Mouse (Mus musculus) natural killer cell, adult 2 months (primary cell): ENCODE results near the gene Micall1.

Experiments used
- DNase-seq, 2 experiments: peaks; one replicate each; pipeline ENCODE4 v3.0.0; 2022; ENCODE audit warnings: low spot score in 2 of 2

Gene Micall1

DNA sequence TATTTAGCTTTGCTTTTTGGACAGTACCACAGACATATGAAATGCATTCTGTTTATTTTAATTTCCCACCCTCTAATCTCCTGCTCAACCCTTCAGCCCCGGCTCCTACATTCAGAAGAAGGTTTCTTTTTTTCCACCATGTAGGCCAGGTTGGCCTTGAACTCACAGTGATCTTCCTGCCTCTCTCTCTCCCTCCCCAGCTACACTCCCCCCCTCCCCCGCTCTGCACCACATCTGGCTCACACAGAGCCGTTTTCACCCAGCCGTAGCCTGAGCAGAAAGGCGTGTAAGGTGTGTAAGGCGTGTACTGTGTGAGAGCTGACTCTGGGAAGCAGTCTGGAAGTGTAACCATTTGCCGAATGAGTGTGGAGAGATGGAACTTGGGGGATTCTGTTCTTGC is 20.6 kb downstream of the Micall1 start:
- no peak for DNase-seq

- DNase-seq: no peak
Observed at GRCm38 (mm10) chr15:79130782-79131181, 22.1 kb downstream of the Micall1 start.

- DNase-seq: no peak
Observed at GRCm38 (mm10) chr15:79131442-79131841, 22.7 kb downstream of the Micall1 start.

DNA sequence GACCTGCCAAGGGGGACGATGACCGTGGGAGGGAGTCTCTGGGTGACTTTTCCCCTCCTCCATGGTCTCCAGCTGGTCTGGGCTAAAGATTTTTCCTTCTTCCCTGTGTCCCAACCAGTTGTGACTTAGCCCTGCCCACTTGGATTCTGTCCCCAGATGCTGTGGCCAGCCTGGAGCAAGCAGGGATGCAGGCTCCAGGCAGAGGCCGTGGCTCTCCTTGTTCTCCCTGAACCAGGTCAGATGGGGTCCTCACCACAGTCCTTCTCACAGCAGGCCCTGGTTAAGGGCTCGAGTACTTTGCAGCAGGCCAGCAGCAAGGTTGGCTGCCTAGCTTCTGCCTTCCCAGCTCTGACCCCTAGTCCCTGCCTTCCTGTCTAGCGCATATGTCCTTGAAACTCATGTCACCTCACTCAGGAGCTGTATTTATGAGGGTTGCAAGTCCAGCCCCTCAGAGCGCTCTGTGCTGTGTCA is 24.5 kb downstream of the Micall1 start:
- DNase-seq: no peak

DNA sequence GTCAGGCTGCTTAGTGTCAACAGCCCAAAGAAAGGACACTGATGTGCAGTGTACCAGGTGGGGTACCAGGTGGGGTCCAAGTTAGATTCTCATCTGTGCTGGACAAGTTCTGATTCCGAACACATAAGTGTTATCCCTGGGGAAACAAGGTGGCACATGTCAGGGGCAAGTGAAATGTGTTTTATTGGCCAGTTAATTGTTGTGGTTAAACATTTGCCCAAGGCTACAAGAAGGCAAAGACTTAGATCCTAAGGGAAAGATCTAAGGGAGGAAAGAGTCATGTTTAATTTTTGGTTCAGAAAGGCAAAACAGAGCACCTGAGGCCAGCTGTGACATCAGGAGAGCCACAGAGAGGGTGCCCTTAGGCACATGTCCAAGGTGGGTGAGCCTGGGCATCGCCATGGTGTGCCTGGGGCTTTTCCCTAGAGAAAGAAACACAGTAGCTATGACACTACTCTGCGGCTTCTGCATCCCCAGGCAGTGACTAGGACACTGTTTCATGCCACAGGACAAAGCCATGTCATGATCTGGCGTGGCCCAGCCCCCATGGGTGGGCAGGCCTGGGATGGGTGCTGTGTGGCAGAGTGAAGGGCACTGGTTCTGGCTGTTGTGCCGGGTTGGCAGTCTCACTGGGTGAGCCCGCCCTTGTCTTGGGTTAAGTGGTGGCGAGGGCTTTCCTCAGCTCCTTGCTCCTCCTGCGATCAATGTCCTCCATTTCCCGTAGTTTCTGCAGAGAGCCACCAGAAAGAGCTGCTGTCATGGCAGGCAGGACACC is 26.0 kb downstream of the Micall1 start:
- DNase-seq: no peak

DNA sequence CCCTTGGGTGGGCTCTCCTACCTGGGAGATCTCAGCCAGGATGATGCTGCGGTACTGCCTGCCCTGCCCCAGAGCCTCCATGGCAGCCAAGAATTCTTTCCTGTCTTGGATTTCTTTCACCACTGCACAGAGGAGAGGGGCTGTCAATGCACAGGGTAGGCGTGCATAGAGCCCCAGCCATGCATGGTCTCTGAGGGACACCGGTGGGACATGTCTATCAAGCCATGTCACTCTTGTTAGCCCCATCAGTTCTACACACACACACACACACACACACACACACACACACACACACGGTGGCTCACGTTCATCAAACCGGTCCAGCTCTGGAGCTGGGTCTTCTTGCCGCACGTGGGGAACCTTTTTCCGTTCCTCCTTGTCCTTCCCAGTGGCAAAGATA is 26.6 kb downstream of the Micall1 start:
- no peak for DNase-seq

DNA sequence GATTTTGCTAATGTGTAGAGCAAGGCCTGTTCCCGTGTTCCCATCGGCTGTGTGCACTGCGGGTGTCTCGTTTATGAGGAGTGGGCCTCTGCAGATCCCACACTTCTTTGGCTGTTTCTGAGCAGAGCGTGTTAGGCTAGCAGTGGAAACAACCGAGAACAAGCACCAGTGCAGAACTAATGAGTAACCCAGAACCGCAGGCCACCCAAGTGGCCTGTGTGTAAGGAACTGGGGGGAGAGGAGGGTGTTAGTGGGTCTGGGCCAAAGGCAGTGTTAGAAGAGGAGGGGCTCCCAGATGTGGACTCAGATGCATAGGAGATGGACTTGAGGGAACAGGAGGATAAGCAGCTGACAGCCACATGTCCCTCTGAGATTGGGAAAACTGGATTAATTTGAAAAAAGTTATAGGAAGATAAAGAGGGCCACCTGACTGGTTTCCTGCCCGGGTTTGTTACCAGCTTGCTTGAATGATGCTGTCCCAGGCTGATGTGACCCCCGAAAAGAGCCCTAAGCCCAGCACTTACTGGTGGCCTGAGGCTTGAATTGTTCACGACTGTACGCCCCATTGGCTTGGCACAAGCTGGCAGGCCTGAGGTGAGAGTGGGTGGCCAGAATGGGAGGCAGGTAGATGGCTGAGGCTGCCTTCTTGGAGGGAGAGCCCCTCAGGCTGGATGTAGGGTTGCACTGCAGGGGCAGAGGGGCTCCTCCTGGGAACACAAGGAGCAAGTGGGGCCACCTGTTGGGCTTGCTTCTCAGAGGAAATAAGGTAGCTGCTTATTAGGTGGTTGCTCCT is 27.3 kb downstream of the Micall1 start:
- no peak for DNase-seq

- DNase-seq: peak in 1 of 2 experiments; percentile 28
Observed at GRCm38 (mm10) chr15:79139640-79140039, 30.9 kb downstream of the Micall1 start.

GRCm38 (mm10) chr15:79140866-79141565 is 32.3 kb downstream of the Micall1 start, which contains the start of the genes Polr2f and 1700088E04Rik:
Gene Polr2f (plus strand): TSS chr15:79141009.
Gene 1700088E04Rik (minus strand): TSS chr15:79141253.
- DNase-seq: peak; percentile 94

DNA sequence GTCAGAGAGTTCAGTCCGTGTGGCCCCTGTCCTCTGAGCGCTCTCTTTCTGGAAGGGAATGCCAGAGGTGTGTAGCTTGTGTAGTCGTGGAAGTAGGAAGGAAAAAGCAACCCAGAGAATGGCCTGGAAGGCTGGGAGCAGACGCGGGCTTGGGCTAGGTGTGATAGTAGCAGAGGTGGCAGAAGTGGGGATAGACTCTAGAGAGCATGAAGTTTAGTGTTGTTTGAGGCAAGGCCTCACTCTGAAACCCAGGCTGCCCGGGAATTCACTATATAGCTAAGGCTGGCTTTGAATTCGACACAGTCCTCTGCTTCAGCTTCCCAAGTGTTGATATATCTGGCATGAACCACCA is 32.8 kb downstream of the Micall1 start:
- DNase-seq: peak in 1 of 2 experiments; percentile 12

DNA sequence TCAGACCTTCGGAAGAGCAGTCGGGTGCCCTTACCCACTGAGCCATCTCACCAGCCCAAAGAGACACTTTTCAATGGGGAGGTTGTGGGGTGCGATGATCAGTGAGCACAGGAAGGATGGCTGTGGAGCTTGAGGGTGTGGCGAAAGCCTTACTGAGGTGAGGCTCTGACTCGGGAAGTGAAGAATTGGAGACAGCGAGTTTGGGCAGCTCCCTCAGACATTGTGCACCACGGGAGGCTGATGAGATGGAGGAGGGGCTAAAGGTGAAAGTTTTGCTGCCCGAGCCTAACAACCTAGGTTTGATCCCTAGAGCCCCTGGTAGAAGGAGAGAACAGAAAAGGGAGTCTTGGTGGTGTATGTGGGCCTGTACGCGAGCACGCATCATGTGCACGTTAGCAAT is 34.6 kb downstream of the Micall1 start:
- DNase-seq: no peak

DNA sequence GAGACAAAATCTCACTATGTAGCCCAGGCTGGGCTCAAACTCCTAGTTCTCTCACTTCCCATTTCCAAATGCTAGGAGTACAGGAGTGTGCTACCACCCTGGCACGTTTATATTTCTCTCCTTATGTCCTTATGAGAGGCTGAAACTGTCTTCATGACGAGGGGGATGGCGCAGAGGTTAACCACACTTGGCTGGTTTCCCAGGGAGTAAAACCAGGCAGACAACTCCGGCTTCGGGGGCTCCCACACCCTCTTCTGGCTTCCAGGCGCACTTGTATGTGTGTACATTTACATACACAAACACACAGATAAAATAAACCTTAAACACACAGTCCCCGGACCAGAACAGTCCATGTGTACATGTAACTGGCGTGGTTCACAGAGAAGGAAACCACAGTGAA is 35.3 kb downstream of the Micall1 start:
- no peak for DNase-seq

- no peak for DNase-seq
Observed at GRCm38 (mm10) chr15:79145522-79145921, 36.8 kb downstream of the Micall1 start.

- DNase-seq: peak; percentile 60 to 77
Observed at GRCm38 (mm10) chr15:79148533-79148932, 39.8 kb downstream of the Micall1 start.

DNA sequence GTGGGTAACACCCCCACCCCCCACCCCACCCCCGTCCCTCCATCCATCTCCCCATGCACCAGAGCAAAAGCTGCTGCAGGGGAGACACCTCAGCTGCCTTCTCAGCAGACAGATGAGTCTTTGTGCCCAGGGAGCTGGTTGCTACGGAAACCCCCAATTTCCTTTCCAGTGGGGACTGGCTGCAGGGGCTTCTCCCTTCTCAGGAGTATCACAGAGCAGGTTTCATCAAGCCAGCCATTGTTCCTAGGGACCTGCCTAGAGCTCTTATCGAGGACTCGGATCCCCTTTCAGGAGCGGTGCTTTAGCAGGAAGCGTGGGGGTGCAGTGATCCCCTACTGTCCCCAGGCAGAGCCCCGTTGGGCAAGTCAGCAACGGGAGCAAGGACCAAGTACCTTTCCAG is 43.2 kb downstream of the Micall1 start:
- no peak for DNase-seq

GRCm38 (mm10) chr15:79152709-79153108 is 44.0 kb downstream of the Micall1 start:
- DNase-seq: no peak

- no peak for DNase-seq
Observed at GRCm38 (mm10) chr15:79155572-79155971, 46.9 kb downstream of the Micall1 start.

DNA sequence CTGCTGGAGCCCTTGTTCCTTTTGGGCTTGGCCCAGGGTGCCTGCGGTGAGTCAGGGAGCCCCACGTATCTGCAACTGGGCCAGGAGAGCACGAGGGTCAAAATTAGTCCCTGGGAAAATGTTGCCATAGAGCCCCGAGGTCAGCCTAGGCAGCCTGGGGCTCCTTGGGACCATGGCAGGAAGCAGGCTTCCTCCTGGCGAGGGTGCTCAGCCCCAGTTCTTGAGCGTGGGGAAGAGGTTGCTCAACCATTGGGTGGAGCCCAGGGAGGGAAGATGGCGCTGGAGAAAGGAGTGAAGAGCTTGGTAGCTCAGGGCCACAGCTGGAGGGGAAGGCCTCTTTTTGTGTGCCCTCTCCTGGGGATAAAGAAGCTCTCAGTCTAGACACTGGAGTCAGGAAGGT is 53.6 kb downstream of the Micall1 start:
- no peak for DNase-seq

GRCm38 (mm10) chr15:79162822-79163221 is 54.1 kb downstream of the Micall1 start:
- DNase-seq: no peak

GRCm38 (mm10) chr15:79164251-79164650 is 55.6 kb downstream of the Micall1 start:
- DNase-seq: no peak

- no peak for DNase-seq
Observed at GRCm38 (mm10) chr15:79165140-79165539, 56.4 kb downstream of the Micall1 start, which contains the start of gene Sox10. Gene Sox10 (minus strand): TSS chr15:79165240.

- DNase-seq: no peak
Observed at GRCm38 (mm10) chr15:79166712-79167111, 58.0 kb downstream of the Micall1 start.
